In the genomic region with DNA sequence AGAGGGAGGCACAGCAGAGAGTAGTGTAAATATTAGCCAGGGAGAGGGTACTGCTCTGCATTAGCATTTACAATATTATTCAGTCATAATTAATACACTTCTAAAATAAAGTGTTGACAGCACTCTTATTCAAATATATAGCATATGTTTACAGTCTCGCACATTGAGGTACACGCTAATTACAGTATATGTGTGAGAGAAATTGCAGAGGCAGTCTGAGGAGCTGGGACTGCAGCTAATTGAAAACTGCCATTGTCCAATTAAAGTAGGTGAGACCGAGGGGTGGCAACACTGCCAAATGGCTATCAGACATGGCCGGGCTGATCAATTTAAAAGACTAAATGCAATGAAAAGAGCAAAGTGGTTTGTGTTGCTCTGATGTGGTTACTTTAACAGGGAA, we compare ENCODE assay signal across 19 mouse cellular contexts.
"Had no signal": no experiment of that assay in that cellular context is flagged by ENCODE, and none has a peak within 500 bp of the region (broad histone marks: within the 10 kb centered on the region; RNA-seq: fewer than 3 reads in every experiment).

No protein-coding gene starts in this region.

- H3K4me2 ChIP-seq: lung, embryonic 14.5 days; midbrain, embryonic 12.5 days; neural tube, embryonic 13.5 days; neural tube, embryonic 15.5 days; stomach, embryonic 15.5 days had no signal

- ATAC-seq: midbrain, embryonic 16.5 days had no signal

- H3K9ac ChIP-seq: lung, embryonic 14.5 days; midbrain, embryonic 12.5 days; neural tube, embryonic 13.5 days; neural tube, embryonic 15.5 days; stomach, embryonic 15.5 days had no signal

- H3K9me3 ChIP-seq: midbrain, embryonic 10.5 days; midbrain, embryonic 12.5 days; neural tube, embryonic 13.5 days; neural tube, embryonic 15.5 days; stomach, embryonic 15.5 days had no signal

- H3K4me3 ChIP-seq: midbrain, embryonic 10.5 days; midbrain, embryonic 12.5 days; myocyte; neural tube, embryonic 13.5 days; neural tube, embryonic 15.5 days; stomach, embryonic 15.5 days had no signal

- H3K27ac ChIP-seq: midbrain, embryonic 10.5 days; midbrain, embryonic 12.5 days; neural tube, embryonic 13.5 days; neural tube, embryonic 15.5 days; stomach, embryonic 15.5 days; stomach, postnatal 0 days had no signal

- H3K4me1 ChIP-seq: midbrain, embryonic 10.5 days; midbrain, embryonic 12.5 days; neural tube, embryonic 13.5 days; neural tube, embryonic 15.5 days; stomach, embryonic 15.5 days had no signal

- H3K27me3 ChIP-seq: midbrain, embryonic 12.5 days; neural tube, embryonic 13.5 days; neural tube, embryonic 15.5 days; stomach, embryonic 15.5 days had no signal

- DNase-seq: lung, adult 18-20 months; lung, embryonic 14.5 days; lung, postnatal 10 days; lung, postnatal 4 days; midbrain, embryonic 14.5 days; retina, postnatal 1 day; right cerebral cortex, adult 18-20 months; right cerebral cortex, postnatal 14 days; thymus, adult 2 months; thymus, postnatal 25 days; thymus, postnatal 4 days had no signal

- H3K36me3 ChIP-seq: midbrain, embryonic 10.5 days; midbrain, embryonic 12.5 days; neural tube, embryonic 13.5 days; neural tube, embryonic 15.5 days; stomach, embryonic 15.5 days had no signal
